Mouse (Mus musculus) cerebellum, postnatal 4 days (tissue): ENCODE measurements at regions not wholly inside any gene's neighbourhood (a gene's known extent, or its start where the extent isn't known, plus 50 kb on each side); places are given as distances from the start of the nearest gene placed in this dataset.

Experiments
- DNase-seq, 2 experiments: peaks; one replicate each; pipeline ENCODE4 v3.0.0; 2022; ENCODE audit warnings: low spot score in 2 of 2, mixed read lengths in 1 of 2

GRCm38 (mm10) chr6:51002713-51003112 is 348.5 kb upstream of the Npvf start:
- DNase-seq, result no peak

- no peak for DNase-seq
Observed at GRCm38 (mm10) chr6:51006074-51006591, 351.9 kb upstream of the Npvf start.

GRCm38 (mm10) chr6:51009526-51010340 is 355.5 kb upstream of the Npvf start:
- DNase-seq, result no peak

GRCm38 (mm10) chr6:51010536-51010935 is 356.3 kb upstream of the Npvf start:
- no peak for DNase-seq

GRCm38 (mm10) chr6:51012086-51012830 is 358.0 kb upstream of the Npvf start:
- no peak for DNase-seq

- peak in 1 of 2 experiments; percentile 53 for DNase-seq
Observed at GRCm38 (mm10) chr6:51015735-51016134, 361.5 kb upstream of the Npvf start.

GRCm38 (mm10) chr6:51016441-51017070 is 362.3 kb upstream of the Npvf start:
- DNase-seq, result peak in 1 of 2 experiments; percentile 60

GRCm38 (mm10) chr6:51017260-51017999 is 363.2 kb upstream of the Npvf start:
- DNase-seq, result no peak

GRCm38 (mm10) chr6:51021206-51021605 is 367.0 kb upstream of the Npvf start:
- no peak for DNase-seq

- no peak for DNase-seq
Observed at GRCm38 (mm10) chr6:51023361-51023760, 369.1 kb upstream of the Npvf start.

GRCm38 (mm10) chr6:51024756-51025155 is 370.5 kb upstream of the Npvf start:
- DNase-seq, result no peak

GRCm38 (mm10) chr6:51025411-51025810 is 371.2 kb upstream of the Npvf start:
- no peak for DNase-seq

GRCm38 (mm10) chr6:51027296-51027695 is 373.1 kb upstream of the Npvf start:
- DNase-seq, result no peak

GRCm38 (mm10) chr6:51029516-51029915 is 375.3 kb upstream of the Npvf start:
- DNase-seq, result no peak

GRCm38 (mm10) chr6:51029953-51030352 is 375.7 kb upstream of the Npvf start:
- DNase-seq, result no peak

GRCm38 (mm10) chr6:51033835-51034234 is 379.6 kb upstream of the Npvf start:
- no peak for DNase-seq

GRCm38 (mm10) chr6:51036074-51036473 is 381.8 kb upstream of the Npvf start:
- no peak for DNase-seq

GRCm38 (mm10) chr6:51036553-51036952 is 382.3 kb upstream of the Npvf start:
- no peak for DNase-seq

- DNase-seq, result no peak
Observed at GRCm38 (mm10) chr6:51036956-51037355, 382.7 kb upstream of the Npvf start.

- DNase-seq, result no peak
Observed at GRCm38 (mm10) chr6:51039486-51040180, 385.4 kb upstream of the Npvf start.

- no peak for DNase-seq
Observed at GRCm38 (mm10) chr6:51043970-51044369, 388.5 kb upstream of the Nfe2l3 start.
